Comparison of ENCODE assay signal across 11 mouse cellular contexts in genomic region chr4:86726141-86726540, GRCm38 (mm10).
"Had no signal": no experiment of that assay in that cellular context is flagged by ENCODE, and none has a peak within 500 bp of the region (broad histone marks: within the 10 kb centered on the region; RNA-seq: fewer than 3 reads in every experiment).

No protein-coding gene starts in this region.

- DNase-seq: retina, postnatal 1 day; right cerebral cortex, adult 18-20 months; right cerebral cortex, postnatal 14 days; right cerebral cortex, postnatal 25 days; right cerebral cortex, postnatal 4 days; spleen, adult 18-20 months; thymus, adult 18-20 months; thymus, adult 2 months; thymus, postnatal 14 days; thymus, postnatal 25 days; thymus, postnatal 36 days had no signal
